Mouse (Mus musculus): ENCODE results near the gene Ric8a. TPM values are rescaled to one million over a fixed set of nuclear protein-coding genes. Genes with fewer than 3 reads are reported as not detected.
A peak's percentile ranks its signal among the peaks of the same experiment; 100 is the strongest.

The Ric8a gene
- total RNA-seq, 2 experiments from 2014 or later = 27.0 to 29.8 TPM

GRCm38 (mm10) chr7:140845683-140846082 is 11.1 kb upstream of the Ric8a start:
- intact Hi-C loops (cut with DNase I) = loop anchor here (2.0 kb wide), 1 partner anchor 203 kb away; no protein-coding TSS in a partner anchor
- no peak for DNase-seq

DNA sequence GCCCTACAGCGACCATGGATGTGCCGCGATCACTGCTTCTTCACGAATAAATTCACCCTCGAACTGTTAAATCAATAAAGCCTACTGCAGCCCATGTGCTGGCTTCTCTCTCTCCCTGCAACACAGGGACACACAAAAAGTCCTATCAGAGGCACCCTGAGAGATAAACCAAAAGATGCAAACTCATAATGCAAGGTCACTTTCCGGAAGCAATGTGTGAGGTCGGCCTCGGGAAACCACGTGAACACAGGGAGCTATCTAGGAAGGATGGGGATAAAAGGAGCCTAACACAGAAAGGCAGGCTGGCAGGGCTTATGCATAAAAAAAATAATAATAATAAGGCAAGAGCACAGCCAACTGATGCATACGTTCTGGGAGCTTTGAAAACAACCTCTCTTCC is 10.1 kb upstream of the Ric8a start:
- DNase-seq = no peak
- intact Hi-C loops (cut with DNase I) = no loop called here

DNA sequence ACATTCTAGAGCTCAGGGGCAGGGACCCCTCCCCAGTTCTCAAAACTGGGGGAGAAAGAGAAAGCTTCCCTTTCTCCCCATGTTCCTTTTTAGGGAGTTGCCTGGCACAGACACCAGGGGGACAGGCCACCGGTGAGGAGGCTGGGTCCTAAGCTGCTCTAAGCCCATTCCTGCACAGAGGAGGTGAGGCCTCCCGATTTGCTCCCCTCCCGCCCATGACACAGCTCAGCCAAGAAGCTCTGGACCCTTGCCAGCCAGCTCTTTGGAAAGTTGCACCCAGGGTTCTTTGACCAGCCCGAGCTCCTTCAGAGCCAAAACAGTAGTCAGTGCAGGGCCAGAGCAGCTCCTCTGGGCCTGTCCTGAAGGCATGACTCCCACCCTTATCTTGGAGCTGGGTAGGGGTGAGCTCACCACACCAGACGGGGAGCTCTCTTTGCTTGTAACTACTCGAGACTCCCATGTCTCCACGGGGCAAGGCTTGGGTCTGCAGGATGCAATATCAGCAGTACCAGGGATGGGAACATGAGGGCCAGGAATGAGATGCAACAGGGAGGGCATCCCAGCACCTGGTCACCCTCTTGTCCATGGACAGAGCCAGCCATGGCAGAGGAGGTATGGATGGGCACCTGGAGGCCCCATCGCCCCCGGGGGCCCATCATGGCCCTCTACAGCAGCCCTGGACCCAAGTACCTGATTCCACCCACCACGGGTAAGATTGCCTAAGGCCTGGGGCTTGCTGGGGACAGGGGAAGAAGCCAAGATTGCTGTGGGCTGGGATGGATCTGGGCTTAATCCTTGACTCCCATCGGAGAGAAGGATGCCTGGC is 8.8 kb upstream of the Ric8a start, which contains the start of gene Odf3:
Odf3 (plus strand) TSS at position 51 of the 826 bp plus-strand sequence.
- peak; percentile 31 to 37 for DNase-seq
- intact Hi-C loops (cut with DNase I) = no loop called here

- intact Hi-C loops (cut with DNase I) = no loop called here
- no peak for DNase-seq
Observed at GRCm38 (mm10) chr7:140848591-140848990, 8.2 kb upstream of the Ric8a start.

DNA sequence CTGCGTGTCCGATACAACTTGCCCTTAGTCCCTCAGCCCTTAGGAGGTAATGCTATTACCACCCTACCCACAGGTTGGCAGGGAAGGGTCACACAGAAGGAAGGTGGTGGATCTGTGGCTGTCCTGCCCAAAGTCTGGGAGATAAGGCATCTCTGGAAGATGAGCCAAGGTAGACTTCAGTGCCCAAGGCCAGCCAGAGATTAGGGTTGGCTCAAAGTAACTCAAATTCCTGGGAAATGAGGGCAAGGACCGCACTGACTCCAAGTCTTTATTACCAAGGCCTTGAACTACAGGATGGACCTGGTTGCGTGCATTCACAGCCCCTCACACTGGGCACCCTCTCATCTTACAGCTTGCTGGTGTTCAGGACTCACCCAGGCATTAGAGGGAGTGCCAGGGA is 4.8 kb upstream of the Ric8a start:
- intact Hi-C loops (cut with DNase I) = no loop called here
- no peak for DNase-seq

DNA sequence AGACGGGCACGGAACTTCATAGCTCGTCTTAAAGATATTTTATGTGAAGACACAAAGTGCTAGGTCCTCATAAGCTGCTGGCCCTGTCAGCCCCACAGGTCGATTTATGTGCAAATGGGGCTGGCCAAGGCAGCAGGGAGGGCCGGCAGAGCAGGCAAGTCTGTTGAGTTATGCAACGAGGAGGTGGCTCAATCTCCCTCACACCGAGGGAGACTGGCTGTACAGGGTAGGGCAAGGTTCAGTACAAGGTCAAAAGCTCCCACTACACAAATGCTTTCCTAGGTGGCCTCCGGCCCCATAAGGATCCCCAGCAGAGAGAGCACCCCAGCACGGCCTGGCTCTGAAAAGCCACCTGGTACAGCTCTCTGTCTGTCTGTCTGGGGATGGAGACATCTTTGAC is 3.4 kb upstream of the Ric8a start:
- intact Hi-C loops (cut with DNase I) = no loop called here
- DNase-seq = no peak

- intact Hi-C loops (cut with DNase I) = no loop called here
- no peak for DNase-seq
Observed at GRCm38 (mm10) chr7:140854483-140854882, 2.3 kb upstream of the Ric8a start.

- intact Hi-C loops (cut with DNase I) = loop anchor here (5.0 kb wide), 3 partner anchors 97 to 337 kb away; partner anchors contain the start of genes Hras, Ifitm5, Lrrc56 and Rnh1
- DNase-seq = no peak
Observed at GRCm38 (mm10) chr7:140855181-140855580, 1.6 kb upstream of the Ric8a start.

GRCm38 (mm10) chr7:140855860-140856784 is 635 bp upstream of the Ric8a start, which contains the start of gene Gm45785:
Gm45785 (minus strand) TSS chr7:140856331.
- peak; percentile 90 to 91 for DNase-seq
- intact Hi-C loops (cut with DNase I) = loop anchor here (5.0 kb wide), 3 partner anchors 96 to 336 kb away; partner anchors contain the start of genes Hras, Ifitm5, Lrrc56 and Rnh1

DNA sequence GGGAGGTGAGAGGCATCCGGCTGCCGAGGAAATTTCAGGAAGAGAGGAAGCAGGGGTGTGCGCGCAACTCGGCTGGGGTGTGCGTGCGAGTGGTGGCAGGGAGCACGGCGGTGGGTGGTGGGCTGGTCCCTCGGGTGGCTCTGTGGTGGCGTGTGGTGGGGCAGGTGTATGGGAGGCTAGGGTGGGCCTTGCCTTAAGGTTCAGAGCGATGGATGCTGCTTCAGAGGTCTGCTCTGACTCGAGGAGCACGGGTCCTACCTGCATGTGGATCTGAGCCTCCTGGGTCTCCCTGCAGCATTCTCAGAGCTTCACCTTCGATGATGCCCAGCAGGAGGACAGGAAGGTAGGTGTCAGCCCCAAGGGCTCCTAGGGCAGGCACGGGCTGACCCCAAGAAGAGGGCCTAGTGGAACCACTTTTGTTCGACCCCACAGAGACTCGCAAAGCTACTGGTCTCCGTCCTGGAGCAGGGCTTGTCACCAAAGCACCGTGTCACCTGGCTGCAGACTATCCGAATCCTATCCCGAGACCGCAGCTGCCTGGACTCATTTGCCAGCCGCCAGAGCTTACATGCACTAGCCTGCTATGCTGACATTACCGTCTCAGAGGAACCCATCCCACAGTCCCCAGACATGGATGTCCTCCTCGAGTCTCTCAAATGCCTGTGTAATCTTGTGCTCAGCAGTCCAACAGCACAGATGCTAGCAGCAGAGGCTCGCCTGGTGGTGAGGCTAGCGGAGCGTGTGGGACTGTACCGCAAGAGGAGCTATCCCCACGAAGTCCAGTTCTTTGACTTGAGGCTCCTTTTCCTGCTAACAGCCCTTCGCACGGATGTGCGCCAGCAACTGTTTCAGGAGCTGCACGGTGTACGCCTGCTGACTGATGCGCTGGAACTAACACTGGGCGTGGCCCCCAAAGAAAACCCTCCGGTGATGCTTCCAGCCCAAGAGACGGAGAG is 1.1 kb downstream of the Ric8a start, which contains the start of gene Bet1l:
Bet1l (minus strand) TSS at position 28 of the 956 bp plus-strand sequence.
- DNase-seq = peak; percentile 21 to 30

GRCm38 (mm10) chr7:140858746-140859145 is 2.0 kb downstream of the Ric8a start:
- intact Hi-C loops (cut with DNase I) = loop anchor here (5.0 kb wide), 3 partner anchors 94 to 334 kb away; partner anchors contain the start of genes Hras, Ifitm5, Lrrc56 and Rnh1
- no peak for DNase-seq

More for the DNA sequence above, 1.1 kb downstream of the Ric8a start, which contains the start of gene Bet1l:
- intact Hi-C loops (cut with DNase I) = loop anchor here (1.0 to 5.0 kb wide), 4 partner anchors 23 to 334 kb away; partner anchors contain the start of genes Hras, Ifitm5, Lrrc56 and Psmd13

DNA sequence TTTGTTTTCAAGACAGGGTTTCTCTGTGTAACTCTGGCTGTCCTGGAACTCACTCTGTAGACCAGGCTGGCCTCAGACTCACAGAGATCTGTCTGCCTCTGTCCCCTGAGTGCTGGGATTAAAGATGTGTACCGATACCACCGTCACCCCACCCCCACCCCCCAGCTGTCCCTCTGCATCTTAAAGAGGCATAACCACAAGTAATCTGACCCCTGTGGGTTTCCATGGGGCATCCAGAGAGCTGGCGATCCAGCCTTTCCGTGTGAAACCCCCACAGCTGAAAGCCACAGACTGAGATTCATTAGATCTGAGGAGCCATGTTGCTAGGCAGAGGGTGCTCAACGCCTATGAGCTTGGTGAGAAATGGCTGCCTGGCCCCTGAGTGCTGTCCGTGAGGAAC is 3.2 kb downstream of the Ric8a start:
- intact Hi-C loops (cut with DNase I) = loop anchor here (5.0 kb wide), 3 partner anchors 92 to 332 kb away; partner anchors contain the start of genes Hras, Ifitm5, Lrrc56 and Rnh1
- DNase-seq = no peak

DNA sequence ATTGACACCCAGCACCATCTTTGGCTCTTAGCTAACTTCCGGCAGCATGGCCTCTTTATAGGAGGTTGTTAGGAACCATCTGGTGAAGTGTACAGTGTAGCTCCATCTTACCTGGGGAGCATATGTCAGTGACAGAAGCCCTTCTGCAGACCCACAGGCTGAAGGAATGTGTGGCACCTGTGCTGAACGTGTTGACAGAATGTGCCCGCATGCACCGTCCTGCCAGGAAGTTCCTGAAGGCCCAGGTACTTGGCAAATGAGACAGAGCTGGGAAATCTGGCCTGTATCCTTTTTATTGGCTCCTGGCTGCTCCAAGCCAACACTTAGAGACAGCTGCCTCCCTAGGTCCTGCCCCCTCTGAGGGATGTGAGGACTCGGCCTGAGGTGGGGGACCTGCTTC is 4.0 kb downstream of the Ric8a start:
- DNase-seq = no peak
- intact Hi-C loops (cut with DNase I) = no loop called here

DNA sequence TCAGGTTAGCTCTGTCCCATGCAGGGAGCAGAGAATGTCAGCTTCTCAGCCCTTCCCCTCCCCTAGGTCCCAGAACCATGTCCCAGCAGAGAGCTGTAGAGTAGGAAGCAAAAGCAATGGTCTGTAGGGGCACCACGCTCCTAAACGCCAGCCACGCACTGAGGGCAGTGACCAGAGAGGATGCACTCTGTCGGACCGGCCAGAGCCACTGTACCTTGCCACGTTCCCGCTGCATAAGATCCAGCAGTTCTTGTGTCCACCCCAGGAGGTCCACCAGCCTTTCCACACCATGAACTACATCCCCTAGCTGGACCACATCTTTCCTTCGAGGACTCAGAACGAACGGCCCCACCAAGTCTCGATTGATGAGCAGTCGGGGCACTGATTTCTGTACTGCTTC is 8.0 kb downstream of the Ric8a start:
- intact Hi-C loops (cut with DNase I) = no loop called here

GRCm38 (mm10) chr7:140874224-140874623 is 17.5 kb downstream of the Ric8a start:
- intact Hi-C loops (cut with DNase I) = no loop called here
- DNase-seq = no peak

More for the DNA sequence above, 8.0 kb downstream of the Ric8a start:
- DNase-seq = no peak

DNA sequence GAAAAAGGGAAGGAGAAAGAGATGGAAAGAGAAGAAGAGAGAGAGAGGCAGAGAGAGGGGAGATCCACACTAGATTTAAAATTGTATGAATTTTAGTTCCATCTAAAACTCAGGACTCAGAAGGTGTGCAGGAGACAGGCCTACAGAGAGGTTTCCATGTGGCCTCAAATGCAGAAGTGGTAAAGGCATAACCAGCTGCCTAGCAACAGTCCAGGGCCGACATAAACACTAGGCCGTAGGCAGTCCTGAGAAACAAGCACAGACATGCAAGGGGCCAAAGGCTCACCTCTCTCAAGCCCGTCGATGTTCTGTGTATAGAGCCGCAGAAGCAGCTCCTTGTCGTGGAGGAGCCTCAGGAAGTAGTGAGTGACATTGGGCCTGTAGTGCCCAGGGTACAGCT is 20.6 kb downstream of the Ric8a start:
- intact Hi-C loops (cut with DNase I) = no loop called here
- no peak for DNase-seq

DNA sequence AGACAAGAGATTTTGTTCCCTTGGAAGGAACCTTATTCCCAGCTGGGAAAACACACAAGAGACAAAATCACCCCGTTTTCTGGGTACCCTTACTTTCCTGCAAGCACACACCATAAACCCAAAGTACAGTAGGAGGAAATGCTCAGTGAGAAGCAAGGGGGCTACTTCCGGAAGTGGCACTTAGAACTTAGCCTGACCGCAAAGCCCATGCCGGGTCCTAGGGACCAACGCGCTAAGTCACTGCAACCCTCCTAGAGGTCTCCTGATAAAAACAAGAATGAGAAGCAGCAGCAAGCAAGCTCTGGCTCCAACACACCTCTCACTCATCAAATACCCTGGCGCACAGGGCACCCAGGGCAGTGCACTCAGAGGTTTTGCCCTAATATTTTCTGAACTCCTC is 22.6 kb downstream of the Ric8a start:
- DNase-seq = no peak
- intact Hi-C loops (cut with DNase I) = no loop called here

GRCm38 (mm10) chr7:140880419-140880818 is 23.7 kb downstream of the Ric8a start:
- intact Hi-C loops (cut with DNase I) = no loop called here

GRCm38 (mm10) chr7:140880865-140881515 is 24.2 kb downstream of the Ric8a start:
- intact Hi-C loops (cut with DNase I) = loop anchor here (1.0 kb wide), 1 partner anchor 24 kb away; the partner anchor contains the start of gene Bet1l
- peak in 1 of 2 experiments; percentile 25 for DNase-seq

More at GRCm38 (mm10) chr7:140880419-140880818, 23.7 kb downstream of the Ric8a start:
- no peak for DNase-seq

All from heart, postnatal 10 days (tissue).